Mouse (Mus musculus) adrenal gland, adult 18-20 months (tissue): ENCODE measurements around the gene Ucp2. TPM values are rescaled to one million over a fixed set of nuclear protein-coding genes. Genes with fewer than 3 reads are reported as not detected.

Experiments used
- DNase-seq, 2 experiments: peaks; one replicate each; pipeline ENCODE4 v3.0.0; 2021 to 2022; ENCODE audit warnings: low spot score in 2 of 2
- total RNA-seq, 2 experiments: library from RNA; stranded (reverse); gene quantifications; 1 replicate in 1 of 2; 2 replicates in 1 of 2; pipeline ENCODE4 v1.2.3; 2021

Gene Ucp2
- total RNA-seq, 2 experiments from 2014 or later: 218 to 286 TPM

- no peak for DNase-seq
Observed at GRCm38 (mm10) chr7:100501844-100502373, 8.8 kb downstream of the Ucp2 start.

GRCm38 (mm10) chr7:100502374-100502922 lies 9.3 kb downstream of the Ucp2 start:
- DNase-seq: no peak

DNA sequence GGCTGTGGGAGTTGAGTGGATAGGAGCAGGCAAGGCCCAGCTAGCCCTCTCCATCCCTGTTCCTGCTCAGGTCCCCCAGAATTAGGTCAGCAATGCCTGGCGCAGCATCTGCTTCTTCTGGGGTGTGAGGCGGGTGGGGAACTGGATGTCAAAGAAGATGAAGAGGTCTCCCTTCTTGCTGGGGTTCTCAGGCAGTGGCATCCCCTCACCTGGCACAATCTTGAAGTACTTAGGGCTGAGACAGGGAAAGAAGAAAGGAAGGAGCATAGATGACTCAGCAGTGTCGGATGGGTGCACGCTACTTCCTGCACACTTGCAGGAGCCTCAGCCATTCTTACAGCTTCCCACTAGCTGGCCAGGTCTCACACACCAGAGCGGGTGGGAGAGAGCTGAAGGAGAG lies 9.9 kb downstream of the Ucp2 start:
- no peak for DNase-seq

DNA sequence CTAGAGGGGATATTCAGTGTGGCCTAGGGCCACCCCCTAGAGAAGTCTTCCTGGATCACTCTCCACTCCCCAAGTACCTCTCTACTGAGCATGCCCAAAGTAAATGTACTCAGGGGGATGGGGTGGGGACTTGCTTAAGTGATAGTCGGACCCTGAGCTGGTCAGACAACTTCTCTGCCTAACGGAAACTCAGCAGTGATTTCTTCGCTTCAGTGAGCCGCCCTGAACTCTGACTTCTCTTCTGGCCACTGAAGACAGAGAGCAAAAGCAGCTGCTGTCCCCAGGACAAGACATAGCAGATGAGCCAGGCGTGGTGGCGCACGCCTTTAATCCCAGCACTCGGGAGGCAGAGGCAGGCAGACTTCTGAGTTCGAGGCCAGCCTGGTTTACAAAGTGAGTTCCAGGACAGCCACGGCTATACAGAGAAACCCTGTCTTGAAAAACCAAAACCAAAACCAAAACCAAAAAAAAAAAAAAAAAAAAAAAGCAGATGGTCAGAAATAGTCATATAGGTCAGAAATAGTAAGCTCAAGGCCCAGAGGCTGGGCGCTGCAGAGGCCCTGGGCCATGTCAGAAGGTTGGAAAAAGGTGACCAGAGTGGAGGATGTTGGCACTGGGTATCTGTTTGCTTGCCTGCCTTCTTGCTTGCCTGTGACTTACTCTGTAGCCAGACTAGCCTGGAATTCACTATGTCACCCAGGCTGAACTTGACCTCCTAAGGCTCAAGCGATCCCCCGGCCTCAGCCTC lies 11.8 kb downstream of the Ucp2 start:
- DNase-seq: no peak

DNA sequence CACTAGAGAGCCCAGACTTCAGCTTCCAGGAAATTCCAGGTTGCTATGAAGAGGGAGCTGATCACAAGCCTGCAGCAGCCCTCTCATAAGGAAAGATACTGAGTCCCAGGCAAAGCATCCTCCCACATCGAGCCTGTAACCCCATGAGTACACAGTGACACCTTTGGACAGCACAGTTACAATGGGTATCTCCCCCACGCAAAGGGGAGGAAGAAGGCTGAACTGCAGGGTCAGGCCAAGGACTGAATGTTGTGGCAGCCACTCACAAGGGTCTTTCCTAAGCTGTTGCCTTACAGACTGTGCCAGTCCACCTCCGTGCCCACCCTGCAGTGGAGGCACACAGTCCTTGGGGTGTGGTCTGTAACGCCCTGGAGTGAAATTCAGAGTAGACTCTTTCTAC lies 13.4 kb downstream of the Ucp2 start:
- DNase-seq: no peak

GRCm38 (mm10) chr7:100508670-100509069 lies 15.5 kb downstream of the Ucp2 start:
- DNase-seq: no peak

DNA sequence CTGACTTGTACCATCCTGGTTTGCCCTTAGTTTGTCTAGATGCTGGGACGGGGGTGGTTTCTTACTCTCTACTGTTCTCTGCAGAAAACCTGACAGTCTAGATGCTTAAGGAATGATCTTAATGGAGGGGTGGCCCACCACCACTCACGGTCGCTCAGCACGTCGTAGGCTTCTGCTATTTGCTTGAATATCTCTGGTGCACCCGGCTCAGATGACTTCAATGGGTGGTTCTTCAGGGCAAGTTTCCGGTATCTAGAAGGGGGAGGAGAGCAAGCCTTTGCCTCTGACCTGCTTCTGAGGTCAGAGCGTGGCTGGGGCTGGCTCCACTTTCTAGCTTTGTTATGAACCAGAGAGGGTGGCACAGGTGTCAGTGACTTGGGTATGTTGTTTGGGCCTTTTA lies 18.5 kb downstream of the Ucp2 start:
- DNase-seq: no peak

GRCm38 (mm10) chr7:100514573-100514972 lies 21.4 kb downstream of the Ucp2 start, which contains the start of gene Dnajb13:
TSS of gene Dnajb13 (minus strand) at chr7:100514960.
- no peak for DNase-seq

GRCm38 (mm10) chr7:100520204-100520603 lies 27.1 kb downstream of the Ucp2 start:
- no peak for DNase-seq

DNA sequence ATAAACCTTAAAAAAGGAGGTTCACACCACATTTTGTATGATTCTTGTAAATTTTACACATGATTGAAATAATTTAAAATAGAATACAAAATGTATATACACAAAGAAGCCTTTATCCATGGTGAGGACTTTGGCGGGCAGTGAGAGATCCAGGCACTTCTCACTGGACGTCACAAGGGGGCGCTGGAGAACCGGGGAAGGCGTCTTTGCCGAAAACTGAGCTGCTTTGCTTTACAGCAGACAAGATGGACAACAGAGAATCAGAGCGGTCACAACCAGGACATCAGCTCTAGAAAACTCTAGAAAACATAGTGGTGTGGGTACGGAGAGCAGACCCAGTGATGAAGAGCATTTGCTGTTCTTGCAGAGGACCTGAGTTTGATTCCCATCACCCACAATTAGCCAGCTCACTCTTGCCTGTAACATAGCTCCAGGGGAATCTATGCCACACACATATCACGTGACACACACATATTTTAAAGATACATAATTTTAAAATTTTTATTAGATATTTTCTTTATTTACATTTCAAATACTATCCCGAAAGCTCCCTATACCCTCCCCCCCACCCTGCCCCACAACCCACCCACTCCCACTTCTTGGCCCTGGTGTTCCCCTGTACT lies 27.6 kb downstream of the Ucp2 start:
- peak; percentile 88 to 91 for DNase-seq

DNA sequence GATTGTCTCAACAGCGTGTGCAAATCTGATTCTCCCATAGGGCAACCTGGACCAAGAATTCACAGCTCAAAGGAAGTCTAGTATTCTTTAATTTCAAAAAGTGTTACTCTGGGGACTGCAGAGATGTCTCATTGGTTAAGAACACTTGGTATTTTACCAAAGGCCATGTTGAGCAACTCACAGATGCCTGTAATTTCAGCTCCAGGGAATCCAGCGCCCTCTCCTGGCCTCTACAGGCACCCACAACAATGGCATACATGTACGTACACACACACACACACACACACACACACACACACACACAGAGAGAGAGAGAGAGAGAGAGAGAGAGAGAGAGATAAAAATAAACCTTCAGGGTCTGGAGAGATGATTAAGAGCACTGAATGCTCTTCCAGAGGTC lies 29.1 kb downstream of the Ucp2 start:
- no peak for DNase-seq

DNA sequence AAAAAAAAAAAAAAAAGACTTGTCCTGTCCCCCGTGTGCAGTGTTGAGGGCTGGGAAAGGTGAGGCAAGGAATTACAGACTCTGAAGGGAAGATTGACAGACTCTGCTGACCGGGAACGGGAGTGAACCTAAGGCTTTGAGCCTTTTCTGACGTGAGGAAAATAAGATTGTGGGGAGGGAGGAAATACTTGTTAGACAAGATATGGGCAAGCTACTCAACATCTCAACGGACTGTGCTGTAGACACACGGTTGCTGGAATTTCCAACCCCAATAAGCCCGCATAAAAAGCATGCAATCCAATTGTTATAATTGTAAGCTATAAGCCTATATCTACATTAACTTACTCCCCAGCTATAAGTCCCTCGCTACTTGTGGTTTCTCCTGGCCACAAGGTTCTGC lies 31.5 kb downstream of the Ucp2 start:
- DNase-seq: no peak

DNA sequence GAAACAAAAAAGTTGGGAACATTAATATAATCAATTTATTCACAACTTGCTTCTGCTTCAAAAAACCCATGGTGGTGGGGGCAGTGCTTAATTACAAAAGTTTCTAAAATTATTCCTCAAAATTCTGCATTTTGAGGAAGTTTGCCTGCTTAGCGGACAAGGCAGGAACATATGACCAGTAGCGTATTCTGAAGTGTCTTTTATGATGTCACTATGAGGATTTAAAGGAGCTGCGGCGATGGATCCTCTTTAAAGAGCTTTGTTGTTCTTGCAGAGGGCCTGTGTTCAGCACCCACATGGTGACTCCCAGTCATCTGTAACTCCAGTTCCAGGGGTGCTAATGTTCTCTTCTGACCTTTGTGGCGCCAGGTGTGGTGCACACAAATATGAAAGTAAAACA lies 37.6 kb downstream of the Ucp2 start:
- DNase-seq: no peak

GRCm38 (mm10) chr7:100533503-100533902 lies 40.4 kb downstream of the Ucp2 start:
- no peak for DNase-seq

GRCm38 (mm10) chr7:100534216-100534615 lies 41.1 kb downstream of the Ucp2 start:
- DNase-seq: no peak

- DNase-seq: no peak
Observed at GRCm38 (mm10) chr7:100535831-100536230, 42.7 kb downstream of the Ucp2 start.

DNA sequence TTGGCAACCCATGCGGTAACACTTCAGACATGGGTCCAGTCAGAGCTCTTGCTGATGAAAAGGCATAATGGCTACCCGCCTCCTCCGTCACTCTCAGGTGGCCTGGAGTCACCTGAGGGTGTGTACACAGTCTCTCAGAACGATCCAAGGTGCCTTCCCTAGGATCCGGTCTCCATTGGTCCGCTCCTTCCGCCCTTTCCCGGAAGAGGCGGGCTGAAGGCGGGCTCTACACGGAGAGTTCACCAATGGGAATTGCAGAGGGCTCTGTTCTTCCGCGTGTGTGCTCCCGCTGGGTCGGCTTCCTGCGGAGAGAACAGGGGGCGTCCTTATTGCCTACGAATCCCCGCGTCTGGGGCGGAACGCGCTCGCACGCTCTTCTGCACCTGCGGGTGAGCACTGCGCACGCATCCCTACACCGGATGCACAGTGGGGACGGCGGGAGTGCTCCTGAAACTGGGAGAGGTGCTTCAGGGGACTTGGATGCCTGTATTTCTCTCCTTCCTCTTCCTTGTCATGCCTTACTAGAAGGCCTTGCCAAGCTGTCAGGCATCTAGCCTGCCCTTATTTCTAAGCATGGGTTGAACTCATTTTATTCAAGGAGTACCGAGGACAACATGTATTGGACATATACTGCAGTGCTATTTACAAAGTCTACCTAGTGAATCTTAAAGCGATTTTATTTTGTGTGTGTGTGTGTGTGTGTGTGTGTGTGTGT lies 43.8 kb downstream of the Ucp2 start, which contains the start of gene Coa4:
Coa4 (plus strand) TSS at position 268 of the 715 bp plus-strand sequence.
- DNase-seq: peak; percentile 66 to 68

- no peak for DNase-seq
Observed at GRCm38 (mm10) chr7:100537519-100537902, 44.4 kb downstream of the Ucp2 start.

GRCm38 (mm10) chr7:100539516-100539915 lies 46.4 kb downstream of the Ucp2 start:
- DNase-seq: no peak

GRCm38 (mm10) chr7:100544437-100544836 lies 51.3 kb downstream of the Ucp2 start:
- no peak for DNase-seq

- peak in 1 of 2 experiments; percentile 12 for DNase-seq
Observed at GRCm38 (mm10) chr7:100547631-100548030, 54.5 kb downstream of the Ucp2 start.
